Mouse (Mus musculus) heart, postnatal 4 days (tissue): ENCODE data around the gene Ints7. TPM values are rescaled to one million over a fixed set of nuclear protein-coding genes. Genes with fewer than 3 reads are reported as not detected.

ENCODE experiments used
- DNase-seq: peaks from one replicate; pipeline ENCODE4 v3.0.0; 2021
- total RNA-seq, 2 experiments: library from RNA; stranded (reverse); gene quantifications; 2 replicates each; pipeline ENCODE4 v1.2.3; 2021

The Ints7 gene
- total RNA-seq = 10 to 100 TPM; 34.7 to 38.0 TPM

DNA sequence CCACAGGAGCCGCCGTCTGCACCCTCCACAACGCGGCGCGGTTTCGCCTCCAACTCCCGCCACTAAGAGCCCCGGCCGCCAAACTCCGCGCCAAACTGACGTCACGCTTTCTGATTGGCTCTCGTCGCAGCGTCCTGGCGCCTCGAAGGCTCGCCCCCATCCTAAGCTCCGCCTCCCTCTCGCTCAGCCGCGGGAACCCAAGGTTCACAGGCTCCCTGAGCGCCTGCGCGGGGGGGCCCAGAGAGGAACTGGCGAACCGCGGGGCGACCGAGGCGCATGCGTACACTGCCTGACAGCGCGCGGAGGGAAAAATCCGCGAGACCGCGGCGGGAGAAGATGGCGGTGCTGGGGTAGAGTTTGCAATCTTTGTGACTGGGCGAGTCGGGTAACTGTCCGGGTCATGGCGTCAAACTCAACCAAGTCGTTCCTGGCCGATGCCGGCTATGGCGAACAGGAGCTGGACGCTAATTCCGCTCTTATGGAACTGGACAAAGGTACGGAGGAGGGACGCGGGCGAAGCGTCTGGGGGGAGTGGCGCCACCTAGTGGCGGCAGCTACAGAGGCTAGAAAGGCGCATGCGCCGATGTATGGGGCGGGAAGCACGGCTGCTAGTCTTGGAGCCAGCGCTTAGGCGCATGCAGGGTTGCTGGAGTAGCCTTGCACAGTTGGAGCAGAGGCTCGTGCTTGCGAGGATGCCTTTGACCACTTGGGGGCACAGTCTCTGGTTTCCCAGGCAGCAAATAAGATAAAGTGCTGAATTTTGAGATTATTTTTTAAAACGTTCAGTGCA, at the start of gene Ints7, which contains the start of gene Dtl:
Ints7 (plus strand) TSS at position 179 of the 790 bp plus-strand sequence.
Dtl (minus strand) TSS at position 87 of the 790 bp plus-strand sequence.
- peak; percentile 100 for DNase-seq

DNA sequence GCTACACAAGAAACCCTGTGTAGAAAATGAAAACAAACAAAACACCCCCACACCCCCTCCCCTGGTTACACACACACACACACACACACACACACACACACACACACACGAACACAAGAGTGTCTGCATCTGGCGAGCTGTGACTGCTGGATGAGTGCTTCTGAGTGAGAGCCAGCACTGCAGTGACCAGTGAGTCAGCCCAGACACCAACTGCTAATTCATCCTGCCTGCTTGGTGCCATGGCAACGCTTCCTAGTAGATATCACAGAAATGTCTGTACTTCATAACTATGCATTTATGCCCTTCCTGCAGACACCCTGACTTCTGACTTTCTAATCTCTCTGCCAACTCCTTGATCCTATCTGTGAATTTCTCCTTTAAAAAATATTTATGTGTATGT, 48.3 kb upstream of the Ints7 start:
- DNase-seq = no peak

DNA sequence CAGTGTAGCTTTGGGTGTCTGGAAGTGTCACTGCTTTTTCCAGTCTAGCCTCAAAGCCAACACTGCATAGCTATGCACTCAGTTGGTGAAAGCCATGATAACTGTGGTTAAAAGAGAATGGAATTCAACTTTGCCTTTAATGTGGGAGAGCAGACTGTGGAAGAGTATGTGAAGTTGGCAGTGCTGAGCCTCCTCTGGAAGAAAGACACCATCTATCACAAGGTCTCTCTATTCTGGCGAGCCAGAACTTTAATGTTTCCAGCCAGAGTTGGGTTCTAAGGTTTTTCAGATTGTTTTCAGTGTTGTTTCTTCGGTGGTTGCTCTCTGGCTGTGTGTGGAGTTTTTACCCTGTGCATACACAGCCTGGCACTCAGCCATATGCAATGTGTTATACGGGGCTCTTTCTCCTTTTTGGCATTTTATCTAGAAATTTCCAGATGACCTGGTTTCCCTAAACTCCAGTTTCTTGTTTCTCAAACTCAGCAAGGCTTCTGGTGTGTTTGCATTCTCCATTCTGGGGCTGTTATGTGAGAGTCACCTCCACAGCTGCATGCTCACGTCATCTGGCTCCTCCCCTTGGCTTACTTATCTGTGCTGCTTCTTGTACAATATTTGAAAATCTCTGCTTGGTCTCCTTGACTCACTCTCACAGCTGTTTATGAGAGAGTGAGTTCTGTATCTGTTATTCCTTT, 47.4 kb upstream of the Ints7 start:
- DNase-seq = peak; percentile 27

DNA sequence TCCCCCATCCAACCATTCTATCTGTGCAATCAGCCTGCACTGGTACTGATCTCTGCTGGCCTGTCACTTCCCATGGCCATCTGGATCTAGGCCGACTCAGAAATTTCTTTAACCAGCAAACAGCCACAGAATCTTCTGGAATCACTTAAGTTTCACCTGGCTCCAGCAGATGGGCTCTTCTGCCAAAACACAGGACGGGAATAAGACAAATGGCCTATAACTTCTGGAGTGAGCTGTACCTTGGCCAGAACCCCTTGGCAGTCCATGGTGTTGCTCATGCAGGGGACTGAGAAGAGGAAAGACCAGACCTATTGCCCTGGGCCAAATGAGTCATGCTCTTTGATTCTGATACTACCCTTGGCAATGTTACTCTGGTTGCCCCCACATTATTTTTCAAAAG, 46.0 kb upstream of the Ints7 start:
- no peak for DNase-seq

DNA sequence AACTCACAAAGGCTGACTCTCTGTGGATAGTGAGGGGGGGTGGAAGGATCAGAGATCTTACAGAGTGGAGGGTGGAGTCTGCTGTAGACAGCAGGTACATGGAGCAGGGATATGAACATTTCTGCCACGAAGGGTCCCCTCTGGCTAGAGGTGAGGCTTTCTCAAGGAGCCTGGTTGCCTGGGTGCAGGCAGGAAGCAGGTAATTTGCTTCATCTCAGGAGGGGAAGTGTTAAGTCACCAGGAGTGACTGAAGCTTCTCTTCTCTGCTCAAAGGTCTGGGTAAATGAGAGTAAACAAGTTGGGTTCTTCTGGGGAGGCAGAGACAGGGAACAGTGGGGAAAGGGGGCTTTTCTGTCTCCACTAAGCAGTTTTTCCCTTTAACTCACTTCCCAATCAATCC, 44.4 kb upstream of the Ints7 start:
- DNase-seq = no peak

DNA sequence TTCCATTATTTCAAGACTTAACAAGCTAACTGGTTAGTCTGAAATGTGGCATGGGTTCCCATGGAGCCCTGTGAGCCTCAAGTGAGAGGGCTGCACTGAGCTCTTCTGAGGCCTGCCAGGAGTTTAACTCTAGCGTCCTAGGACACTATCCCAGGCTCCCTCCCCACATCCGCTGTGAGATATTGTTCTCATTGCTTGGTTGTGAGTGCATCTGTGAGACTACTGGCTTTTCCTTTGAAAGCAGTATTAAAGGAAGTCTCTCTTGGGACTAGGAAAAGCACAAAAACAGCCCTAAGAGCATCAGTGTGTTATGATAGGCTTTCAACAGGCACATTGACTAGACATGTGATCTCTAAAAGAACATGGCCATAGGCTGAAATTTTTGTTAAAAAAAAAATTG, 40.5 kb upstream of the Ints7 start:
- DNase-seq = peak; percentile 18

DNA sequence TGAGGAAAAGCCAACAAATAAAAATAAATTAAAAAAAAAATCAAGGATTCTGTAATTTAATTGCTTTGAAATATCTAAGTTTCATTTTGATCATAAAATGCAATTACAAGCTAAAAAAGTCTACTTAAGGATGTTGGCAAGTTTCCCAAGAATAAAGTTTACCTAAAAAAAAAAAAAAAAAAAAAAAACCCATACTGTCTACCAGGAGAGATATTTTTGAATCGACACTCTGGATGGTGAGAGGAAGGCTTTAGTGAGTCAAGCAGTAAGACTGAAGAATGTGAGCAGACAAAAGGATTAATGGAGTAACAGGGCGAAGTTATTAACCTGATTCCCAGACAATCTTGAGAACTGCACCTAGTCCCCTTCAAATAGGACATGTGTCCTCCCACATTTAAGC, 35.1 kb upstream of the Ints7 start:
- DNase-seq = no peak

DNA sequence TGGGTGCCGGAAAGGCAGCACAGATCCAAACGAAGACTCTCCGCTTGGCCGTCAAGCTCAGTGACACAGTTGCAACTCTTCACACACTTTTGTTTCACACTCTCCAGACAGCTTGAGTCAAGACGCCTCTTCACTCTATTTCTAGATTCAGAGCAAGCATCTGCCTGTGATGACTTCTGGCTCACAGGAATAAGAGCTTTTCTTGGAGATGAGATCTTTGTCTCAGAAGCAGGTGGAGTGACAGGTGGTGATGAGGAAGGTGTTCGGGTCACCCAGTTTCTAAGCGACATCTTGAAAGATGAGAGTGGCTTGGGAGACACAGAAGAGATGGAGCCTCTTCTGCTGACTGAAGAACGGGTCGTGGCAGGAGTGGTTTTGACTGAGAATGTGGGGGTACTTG, 34.4 kb upstream of the Ints7 start:
- no peak for DNase-seq

DNA sequence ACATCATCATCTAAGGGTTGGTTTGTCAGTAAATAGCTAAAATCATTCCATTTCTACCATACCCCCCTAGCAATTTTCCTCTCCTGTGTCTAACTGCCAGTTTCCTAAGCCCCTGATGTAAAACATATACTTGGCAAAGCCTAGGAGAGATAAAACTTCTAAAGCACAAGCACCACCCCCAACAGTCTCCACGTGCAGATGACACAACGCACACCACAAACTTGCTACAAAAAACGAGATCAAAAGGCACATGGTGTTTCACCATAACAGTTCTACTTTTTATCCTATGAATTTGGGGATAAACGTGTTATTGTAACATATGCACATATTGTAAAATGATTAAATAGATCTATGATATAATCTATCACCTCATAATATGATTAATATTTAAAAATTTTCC, 33.8 kb upstream of the Ints7 start:
- no peak for DNase-seq

DNA sequence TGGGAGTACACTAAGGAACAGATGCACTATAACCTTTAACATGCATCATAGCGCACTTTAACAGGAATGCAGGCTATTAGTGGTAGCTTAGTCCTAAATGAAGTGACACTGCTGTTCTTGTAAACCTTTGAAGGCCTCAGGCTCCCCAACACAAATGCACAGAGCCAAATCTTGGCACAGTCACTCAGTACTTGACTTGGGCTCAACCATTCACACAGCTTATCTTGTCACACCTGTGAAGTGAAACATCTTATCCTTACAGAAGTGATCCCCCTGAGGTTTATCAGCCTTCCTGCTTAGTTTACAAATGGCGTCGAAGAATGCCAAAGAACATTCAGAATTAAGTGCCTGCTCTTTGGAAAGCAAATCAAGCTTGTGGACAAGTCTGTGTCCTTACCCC, 31.7 kb upstream of the Ints7 start:
- no peak for DNase-seq

DNA sequence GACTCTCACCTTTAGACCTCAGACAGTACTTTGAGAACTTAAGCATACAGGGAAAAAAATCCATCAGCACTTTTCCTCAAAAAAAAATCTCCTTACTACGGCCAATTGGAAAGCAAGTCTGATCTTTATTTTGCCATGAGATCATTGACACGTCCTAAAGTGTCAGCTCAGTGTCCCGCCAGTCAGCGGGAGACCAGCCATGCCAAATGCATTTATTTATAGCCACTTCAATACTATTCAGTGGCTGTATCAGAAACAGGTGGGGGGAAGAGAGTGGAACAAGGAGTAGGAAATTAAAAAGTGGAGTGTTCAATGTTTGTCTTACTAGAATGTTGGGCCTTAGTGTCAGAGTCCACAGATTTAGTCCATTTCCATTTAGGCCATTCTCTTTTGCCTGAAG, 24.6 kb upstream of the Ints7 start:
- DNase-seq = peak; percentile 38

DNA sequence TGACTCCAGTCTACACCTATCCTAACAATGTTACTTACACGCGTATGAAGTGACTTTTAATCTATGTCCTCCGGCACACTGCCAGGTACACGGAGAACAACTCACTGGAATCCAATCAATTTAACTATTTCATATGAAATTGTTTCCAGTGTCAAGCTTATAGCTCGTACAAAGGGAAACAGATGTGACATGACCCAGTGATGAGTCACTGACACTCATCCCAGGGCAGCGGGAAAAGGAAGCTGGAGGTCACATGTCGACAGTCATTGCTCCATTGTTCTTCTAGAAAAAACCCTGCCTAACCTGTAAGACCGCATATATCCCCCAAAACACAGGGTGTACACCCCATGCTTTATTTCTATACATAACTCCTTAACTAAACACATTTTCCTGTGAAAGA, 18.3 kb upstream of the Ints7 start:
- peak; percentile 28 for DNase-seq

DNA sequence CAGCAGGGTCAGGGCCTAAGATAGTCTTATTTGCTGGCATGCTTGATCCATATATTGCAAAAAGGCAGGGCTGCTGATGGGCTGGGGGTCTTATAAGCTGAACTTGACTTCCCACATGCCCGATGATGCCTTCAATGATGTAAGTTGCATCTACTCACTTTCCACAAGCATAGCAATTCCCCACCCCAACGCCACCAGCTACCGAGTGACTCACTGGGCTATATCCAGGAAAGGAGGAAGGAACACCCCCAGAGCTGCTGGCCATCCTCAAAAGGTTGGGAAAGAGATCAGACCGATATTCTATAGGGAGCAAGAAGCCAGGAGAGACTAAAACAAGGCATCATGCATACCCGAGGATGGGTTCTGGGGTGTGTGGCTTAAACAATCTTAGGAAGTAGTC, 15.7 kb upstream of the Ints7 start:
- peak; percentile 16 for DNase-seq

DNA sequence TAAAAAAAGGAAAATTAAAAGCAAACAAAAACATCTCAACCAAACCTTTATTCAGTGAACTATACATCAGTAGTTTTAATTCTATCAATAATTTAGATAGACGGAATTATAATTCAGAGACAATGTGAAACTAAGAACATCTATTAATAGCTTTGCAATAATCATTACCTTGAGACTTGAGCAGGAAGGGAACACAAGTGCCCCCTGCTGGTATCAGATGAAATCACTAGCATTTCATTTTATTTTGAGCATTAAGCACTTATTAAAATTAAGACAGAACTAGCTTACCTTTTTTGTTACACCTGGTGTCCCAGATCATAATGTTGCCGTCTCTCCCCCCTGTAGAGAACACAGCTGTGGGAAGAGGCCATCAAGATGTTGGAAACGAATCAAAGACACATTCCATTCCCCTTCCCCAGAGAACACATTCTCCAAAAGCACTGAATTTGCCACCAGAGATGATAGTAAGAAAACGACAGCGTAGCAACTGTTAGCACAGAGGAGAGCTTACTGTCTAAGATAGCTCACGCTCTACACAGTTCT, 12.5 kb upstream of the Ints7 start:
- peak; percentile 55 for DNase-seq

DNA sequence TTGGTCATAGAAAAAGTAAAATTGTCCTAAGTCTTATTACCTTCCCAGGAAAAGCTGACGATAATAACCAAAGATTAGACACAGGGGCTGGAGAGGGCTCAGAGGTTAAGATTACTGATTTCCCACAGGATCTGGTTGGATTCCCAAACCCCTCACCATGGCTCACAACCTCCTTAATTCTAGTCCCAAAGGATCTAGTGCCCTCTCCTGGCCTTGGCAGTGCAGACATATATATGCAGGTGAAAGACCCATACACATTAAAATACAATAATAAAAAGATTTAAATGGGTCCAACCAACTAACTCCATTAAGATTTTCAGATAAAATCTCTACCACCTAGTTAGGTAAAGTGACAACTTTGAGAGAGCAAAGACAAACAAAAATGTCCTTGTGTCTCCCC, 7.6 kb upstream of the Ints7 start:
- DNase-seq = peak; percentile 40

DNA sequence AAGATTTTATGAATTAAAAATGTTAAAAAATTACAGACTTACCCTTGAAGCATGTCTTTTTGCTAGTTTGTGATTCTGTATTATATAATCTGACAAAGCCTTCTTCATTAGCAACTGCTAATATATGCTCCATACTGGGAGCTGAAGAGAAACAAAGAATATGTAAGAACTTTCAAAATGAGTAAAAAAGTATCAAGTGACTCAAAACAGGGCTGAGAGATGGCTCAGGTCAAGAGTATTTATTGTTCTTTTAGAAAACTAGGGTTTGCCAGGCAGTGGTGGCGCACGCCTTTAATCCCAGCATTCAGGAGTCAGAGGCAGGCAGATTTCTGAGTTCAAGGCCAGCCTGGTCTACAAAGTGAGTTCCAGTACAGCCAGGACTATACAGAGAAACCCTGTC, 5.8 kb upstream of the Ints7 start:
- DNase-seq = no peak

DNA sequence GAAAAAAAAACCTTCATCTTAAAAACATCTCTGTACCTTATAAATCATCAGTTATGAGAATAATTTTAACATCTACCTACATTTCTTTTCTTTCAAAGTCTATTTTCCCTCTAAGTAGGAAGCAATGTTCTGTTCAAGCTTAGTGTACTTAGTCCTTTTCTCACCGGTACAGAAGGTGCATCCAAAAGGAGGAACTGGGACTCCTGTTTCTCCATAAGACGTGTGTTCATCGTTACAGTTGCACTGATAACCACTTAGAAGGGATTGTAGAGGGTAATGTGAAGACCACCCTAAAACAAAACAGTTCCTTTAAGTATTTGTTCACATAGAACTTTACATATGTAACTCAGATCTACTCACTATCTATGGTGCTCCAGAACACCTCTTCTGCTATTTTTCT, 5.0 kb upstream of the Ints7 start:
- DNase-seq = no peak

DNA sequence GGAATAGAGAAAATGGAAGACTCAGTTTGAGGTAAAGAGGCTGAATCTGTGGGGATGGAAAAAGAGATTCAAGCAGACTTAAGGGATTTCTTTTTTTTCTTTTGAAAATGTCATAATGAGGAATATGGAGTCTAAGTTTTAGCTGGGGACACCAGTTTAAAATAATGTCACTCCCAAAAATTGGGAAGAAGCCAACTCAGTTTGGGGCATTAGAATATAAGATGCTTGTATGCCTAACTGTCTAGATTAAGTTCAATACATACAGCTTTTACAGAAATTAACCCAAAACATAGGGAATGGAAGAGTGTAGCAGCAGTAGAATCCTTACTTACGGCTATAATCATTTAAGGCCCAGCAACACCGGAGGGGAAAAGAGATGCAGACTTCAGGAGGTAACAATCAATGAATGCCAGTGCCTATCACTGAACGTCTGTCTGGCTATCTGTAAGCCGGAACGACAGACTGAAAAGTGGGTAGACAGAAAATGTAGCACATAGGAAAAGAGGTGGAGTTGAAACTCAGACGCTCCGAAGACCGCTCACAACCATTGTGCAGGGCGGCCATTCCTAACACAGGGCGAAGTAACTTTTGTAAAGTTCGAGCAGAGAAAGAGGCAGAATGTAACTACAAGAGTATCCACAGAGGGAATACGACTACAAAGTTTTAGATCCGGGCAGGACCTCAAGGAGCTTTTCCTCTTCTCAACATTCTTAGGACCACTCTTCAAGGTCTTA, 1.4 kb upstream of the Ints7 start:
- DNase-seq = no peak

DNA sequence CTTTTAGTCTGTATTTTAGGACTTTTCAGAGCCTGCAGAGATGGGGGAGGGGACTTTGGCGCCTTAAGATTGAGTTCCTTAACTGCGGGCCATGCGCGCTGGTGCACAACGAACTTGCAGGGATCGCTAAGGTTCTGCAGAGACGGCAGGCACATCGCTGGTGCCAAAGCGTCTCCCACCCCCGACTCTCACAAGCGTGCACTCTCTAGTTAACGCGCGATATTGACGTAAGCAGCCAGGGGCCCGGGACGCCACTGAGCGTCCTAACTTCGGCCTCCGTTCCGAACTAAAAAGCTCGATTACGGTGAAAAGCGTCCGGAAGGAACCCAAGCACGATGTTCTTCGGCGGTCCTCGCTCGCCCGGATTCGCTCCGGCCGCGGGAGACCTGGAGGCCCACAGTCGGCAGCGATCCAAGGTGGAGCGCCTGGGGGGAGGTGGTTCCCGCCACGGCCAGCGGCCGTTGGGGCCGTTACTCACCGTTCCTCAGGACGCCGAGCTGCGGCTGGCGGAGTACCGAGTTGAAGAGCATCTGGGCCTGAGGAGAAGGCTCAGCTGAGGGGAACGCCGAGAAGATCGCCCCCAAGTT, 472 bp upstream of the Ints7 start:
- no peak for DNase-seq

DNA sequence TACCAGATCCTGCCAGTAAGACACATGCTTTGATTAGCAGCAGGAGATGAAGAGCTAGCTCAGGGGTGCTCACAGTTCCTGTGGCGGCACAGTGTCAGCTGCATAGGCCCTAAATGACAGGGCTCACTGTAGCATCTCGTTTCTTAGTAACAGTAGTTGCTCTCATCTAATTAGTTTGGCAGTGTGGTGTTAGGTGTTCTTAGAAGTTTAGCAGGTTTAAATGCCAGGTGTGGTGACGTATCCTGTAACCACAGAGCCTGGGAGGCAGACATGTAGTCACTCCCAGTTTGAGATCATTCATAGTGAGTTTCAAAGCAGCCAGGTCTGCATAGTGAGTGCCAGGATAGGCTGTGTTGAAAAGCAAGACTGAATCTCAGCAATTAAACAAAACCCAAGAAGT, 4.1 kb downstream of the Ints7 start:
- DNase-seq = no peak

DNA sequence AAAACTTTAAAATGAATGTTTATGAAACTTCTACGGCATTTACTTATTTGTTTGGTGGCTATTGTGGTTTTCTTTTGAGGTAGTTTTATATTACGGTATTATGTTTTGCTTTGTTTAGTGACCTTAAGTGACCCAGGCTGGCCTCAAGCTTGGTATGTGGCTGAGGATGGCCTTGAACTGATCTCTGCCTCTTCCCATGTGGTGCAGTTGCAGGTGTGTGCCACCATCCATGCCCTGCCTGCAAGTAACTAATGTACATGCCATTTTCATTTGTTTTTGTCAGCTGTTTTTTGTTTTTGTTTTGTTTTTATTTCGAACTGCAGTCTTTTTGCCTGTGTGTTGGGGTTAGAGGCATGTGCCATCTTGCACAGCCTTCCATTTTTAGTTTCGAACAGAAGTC, 6.2 kb downstream of the Ints7 start:
- no peak for DNase-seq

DNA sequence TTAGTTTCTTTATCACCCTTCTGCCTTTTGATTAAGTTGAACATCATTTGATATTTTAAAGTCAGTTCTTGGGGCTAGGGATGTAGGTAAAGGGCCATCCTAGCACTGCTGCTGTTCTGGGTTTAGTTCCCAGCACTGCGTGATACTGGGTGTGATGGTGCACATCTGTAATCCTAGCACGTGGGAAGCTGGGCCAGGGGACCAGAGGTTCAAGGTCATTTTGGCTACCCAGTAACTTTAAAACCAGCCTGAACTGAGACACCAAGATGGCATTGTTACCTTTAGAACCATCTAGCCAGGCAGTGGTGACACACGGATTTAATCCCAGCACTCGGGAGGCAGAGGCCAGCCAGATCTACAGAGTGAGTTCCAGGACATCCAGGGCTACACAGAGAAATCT, 8.4 kb downstream of the Ints7 start:
- no peak for DNase-seq

DNA sequence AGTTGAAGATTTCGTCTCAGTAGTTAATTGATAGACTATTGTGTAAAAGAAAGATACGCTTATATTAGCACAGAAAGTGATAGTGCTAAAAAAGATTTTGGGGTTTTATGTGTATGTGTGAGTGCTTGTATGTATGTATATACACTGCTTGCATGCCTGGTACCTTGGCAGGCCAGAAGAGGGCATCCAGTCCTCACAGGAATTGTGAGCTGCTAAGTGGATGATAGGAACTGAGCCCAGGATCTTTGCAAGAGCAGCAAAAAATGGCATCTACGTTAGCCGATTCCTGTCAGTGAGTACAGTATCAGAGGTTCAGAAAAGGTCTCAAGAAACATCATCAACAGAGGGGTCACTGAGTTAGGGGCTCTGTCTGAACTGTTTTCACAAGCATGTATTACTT, 9.0 kb downstream of the Ints7 start:
- no peak for DNase-seq
